Mouse (Mus musculus) lung, embryonic 14.5 days (tissue): ENCODE data around the gene Ccdc151. TPM values are rescaled to one million over a fixed set of nuclear protein-coding genes. Genes with fewer than 3 reads are reported as not detected.
A peak's percentile ranks its signal among the peaks of the same experiment; 100 is the strongest.

Experiments used
- ATAC-seq: fragments of 200-750 bp; cut with Nextera tagmentation; 2 replicates; pipeline ENCODE4 v1.8.0; 2017; ENCODE audit warnings: mild to moderate bottlenecking, moderate TSS enrichment, moderate library complexity; ENCODE audit not compliant: insufficient read depth
- DNase-seq: peaks from one replicate; pipeline ENCODE4 v3.0.0-alpha.2; 2015
- H3K27ac ChIP-seq: fragments of 300-500 bp; sonication (generic); 2 replicates; pipeline ENCODE4 v1.5.1; 2014; ENCODE audit warnings: low read depth, mild to moderate bottlenecking, moderate library complexity
- H3K27me3 ChIP-seq: fragments of 300-500 bp; sonication (generic); 2 replicates; pipeline ENCODE4 v1.6.1; 2014; ENCODE audit warnings: low read length, control low read depth; ENCODE audit not compliant: insufficient read depth
- H3K36me3 ChIP-seq: fragments of 300-500 bp; sonication (generic); 2 replicates; pipeline ENCODE4 v1.6.1; 2014; ENCODE audit warnings: control low read depth; ENCODE audit not compliant: insufficient read depth
- H3K4me1 ChIP-seq: fragments of 300-500 bp; sonication (generic); 2 replicates; pipeline ENCODE4 v1.6.1; 2014; ENCODE audit warnings: antibody characterized with exemption, control low read depth; ENCODE audit not compliant: insufficient read depth
- H3K4me2 ChIP-seq: fragments of 300-500 bp; sonication (generic); 2 replicates; pipeline ENCODE4 v1.6.1; 2014; ENCODE audit warnings: mild to moderate bottlenecking
- H3K4me3 ChIP-seq: fragments of 300-500 bp; sonication (generic); 2 replicates; pipeline ENCODE4 v1.5.1; 2014; ENCODE audit warnings: low read depth, low read length
- H3K9ac ChIP-seq: fragments of 300-500 bp; sonication (generic); 2 replicates; pipeline ENCODE4 v1.6.1; 2014
- H3K9me3 ChIP-seq: fragments of 300-500 bp; sonication (generic); 2 replicates; pipeline ENCODE4 v1.6.1; 2016; ENCODE audit warnings: low read depth, low read length, control low read depth
- CTCF ChIP-seq: IDR thresholded peaks from 2 replicates; pipeline ENCODE4 v1.5.1; 2016; ENCODE audit warnings: antibody characterized with exemption, low read depth
- WGBS: fragments of 180-500 bp; shearing (Covaris S2); extraction: QIAGEN DNeasy Blood & Tissue Kit; methylation state at CpG from one replicate; pipeline ENCODE4 v1.1.7; 2014; 5-methylcytosine and 5-hydroxymethylcytosine counted together
- polyA plus RNA-seq: library from polyadenylated mRNA; unstranded; fragments of >200 nt; fragmentation: Nextera tagmentation; extraction: Ambion mirVana; gene quantifications from 2 replicates; pipeline ENCODE4 v1.2.1, GENCODE M21; 2014

Gene Ccdc151
- polyA plus RNA-seq, 1 experiment from 2014 or later: 1.5 TPM

DNA sequence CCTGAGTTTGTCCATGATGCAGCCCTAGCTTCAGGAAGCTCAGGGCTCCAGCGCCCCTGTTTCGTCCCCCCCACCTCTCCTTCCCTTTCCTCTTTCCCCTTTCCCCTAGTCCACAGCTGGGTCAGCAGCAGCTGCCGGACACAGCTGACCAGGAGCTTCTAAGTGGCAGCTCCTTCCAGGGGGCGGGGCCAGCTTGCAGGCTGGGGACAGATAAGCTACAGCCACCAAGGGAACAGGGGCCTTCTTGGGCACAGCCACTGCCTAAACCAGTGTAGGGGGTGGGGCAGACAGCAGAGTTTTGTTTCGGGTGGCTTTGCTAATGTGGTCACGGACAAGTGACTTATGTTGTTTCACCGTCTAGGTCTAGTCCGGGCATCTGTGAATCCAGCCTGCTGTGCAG lies 39.0 kb downstream of the Ccdc151 start, which contains the start of gene Epor:
Gene Epor, minus strand, starts transcription at position 90 of the 400 bp plus-strand sequence.
- Histone ChIP-seq H3K36me3 (no peaks in the 10 kb centered on the region), H3K9me3 (no peaks in the 10 kb centered on the region), H3K9ac (peak within 1 kb of the TSS; percentile 46), H3K4me1 (peaks cover 5% of the 10 kb centered on the region; the same call in 1 of the 2 replicates), H3K27ac (peak within 1 kb of the TSS; percentile 58), H3K4me2 (peak within 1 kb of the TSS; percentile 77), H3K4me3 (peak within 1 kb of the TSS; percentile 45), H3K27me3 (peaks cover 28% of the 10 kb centered on the region)
- WGBS: 11% methylated on average over 8 of the region's 8 CpGs
- DNase-seq: peak; percentile 64
- TF ChIP-seq CTCF: no peak
- peak; percentile 47 for ATAC-seq

DNA sequence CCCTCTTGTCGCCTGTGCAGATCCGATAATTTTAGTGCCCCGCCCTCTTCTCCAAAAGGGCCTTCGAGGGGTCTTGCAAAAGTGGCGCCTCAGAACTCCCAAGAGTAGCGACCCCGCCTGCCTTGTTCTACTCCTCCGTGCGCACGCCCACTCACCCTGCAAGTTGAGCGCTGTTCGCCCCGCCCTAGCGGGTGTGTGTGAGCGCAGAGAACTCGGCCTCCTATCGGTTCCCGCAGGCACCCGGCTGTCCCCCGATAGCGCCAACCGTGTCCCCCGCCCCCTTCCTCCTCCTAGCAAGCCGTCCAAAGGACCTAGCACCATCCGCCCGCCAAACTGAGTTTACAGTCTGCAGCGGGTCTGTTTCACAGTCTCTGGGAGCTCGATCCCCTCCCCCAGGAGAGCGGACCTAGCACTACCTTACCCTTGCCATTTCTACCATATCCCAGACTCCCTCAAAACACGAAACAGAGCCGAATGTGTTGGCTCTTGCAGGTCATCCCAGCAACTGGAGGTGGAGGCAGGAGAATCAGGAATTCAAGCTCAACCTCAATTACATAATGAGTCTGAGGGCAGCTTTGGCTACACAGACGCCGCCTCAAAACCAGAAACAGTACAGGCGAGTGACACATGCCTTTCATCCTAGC lies 39.9 kb downstream of the Ccdc151 start:
- peak; percentile 32; the same call in 1 of the 2 replicates for TF ChIP-seq CTCF
- H3K9ac ChIP-seq: peak overlapping the region; percentile 46
- 3% methylated on average over 34 of the region's 34 CpGs for WGBS

DNA sequence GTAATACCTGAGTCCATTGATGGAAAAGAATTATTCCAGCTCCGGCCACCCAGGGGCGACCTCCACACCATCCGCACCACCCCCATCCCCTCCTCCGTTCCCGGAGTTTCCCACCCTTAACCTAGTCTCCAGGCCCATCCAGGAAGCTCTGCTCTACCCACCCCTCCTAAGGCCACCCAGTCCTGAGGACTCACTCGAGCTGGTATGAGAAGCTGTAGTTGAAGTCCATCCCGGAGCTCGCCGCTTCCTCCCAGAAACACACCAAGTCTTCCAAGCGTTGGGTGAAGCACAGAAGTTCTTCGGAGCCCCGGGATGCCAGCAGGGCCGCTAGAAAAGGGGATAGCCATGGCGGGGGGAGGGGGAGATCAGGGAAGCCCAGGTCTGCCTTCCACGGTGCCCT lies 40.4 kb downstream of the Ccdc151 start:
- peak; percentile 31; the same call in 1 of the 2 replicates for TF ChIP-seq CTCF
- Histone ChIP-seq H3K27ac (no peak overlapping the region), H3K4me1 (peaks cover 5% of the 10 kb centered on the region; the same call in 1 of the 2 replicates), H3K36me3 (no peaks in the 10 kb centered on the region; the same call in 1 of the 2 replicates), H3K9me3 (no peaks in the 10 kb centered on the region), H3K27me3 (peaks cover 28% of the 10 kb centered on the region), H3K9ac (peak overlapping the region; percentile 46), H3K4me2 (peak overlapping the region; percentile 77), H3K4me3 (peak overlapping the region; percentile 45)
- 2% methylated on average over 15 of the region's 15 CpGs for WGBS
- ATAC-seq (peak; percentile 61), DNase-seq (no peak)

More for the DNA sequence above, 39.9 kb downstream of the Ccdc151 start:
- H3K4me1 ChIP-seq: peaks cover 5% of the 10 kb centered on the region; the same call in 1 of the 2 replicates
- peak overlapping the region; percentile 58 for H3K27ac ChIP-seq
- H3K4me2 ChIP-seq: peak overlapping the region; percentile 77
- no peaks in the 10 kb centered on the region for H3K9me3 ChIP-seq
- ATAC-seq (peak; percentile 85), DNase-seq (peak; percentile 86)
- H3K27me3 ChIP-seq: peaks cover 28% of the 10 kb centered on the region
- H3K36me3 ChIP-seq: no peaks in the 10 kb centered on the region; the same call in 1 of the 2 replicates
- H3K4me3 ChIP-seq: peak overlapping the region; percentile 45

DNA sequence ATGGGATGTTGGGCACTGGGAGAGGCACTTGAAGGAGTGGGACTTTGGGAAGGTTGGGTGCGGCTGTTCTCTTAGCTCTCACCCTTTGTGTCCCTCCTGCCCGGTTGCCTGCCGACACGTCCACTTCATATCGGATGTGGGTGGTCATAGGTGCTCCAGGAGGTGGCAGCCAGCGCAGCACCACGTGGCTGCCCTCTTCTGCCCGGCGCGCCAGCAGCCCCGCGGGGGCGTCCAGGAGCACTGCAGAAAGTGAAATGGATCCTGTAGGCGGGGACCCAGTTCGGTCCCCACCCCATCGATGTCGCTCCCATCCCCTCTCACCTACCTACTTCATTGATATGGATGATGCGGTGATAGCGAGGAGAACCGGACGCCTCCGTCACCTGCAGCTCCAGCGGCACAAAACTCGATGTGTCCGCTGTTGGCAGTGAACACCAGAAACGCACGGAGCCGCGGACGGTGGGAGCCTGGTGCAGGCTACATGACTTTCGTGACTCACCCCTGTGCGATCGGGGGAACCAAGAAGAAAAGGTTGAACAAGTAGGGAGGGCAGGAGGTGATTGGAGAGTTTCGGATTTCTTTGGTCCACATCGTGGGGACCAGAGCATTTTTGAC lies 41.0 kb downstream of the Ccdc151 start:
- ATAC-seq (no peak), DNase-seq (no peak)
- TF ChIP-seq CTCF: no peak
- H3K27me3 ChIP-seq: peaks cover 28% of the 10 kb centered on the region
- H3K36me3 ChIP-seq: no peaks in the 10 kb centered on the region; the same call in 1 of the 2 replicates
- WGBS: under 1% methylated on average over 35 of the region's 35 CpGs
- H3K4me1 ChIP-seq: peaks cover 5% of the 10 kb centered on the region; the same call in 1 of the 2 replicates
- H3K4me3 ChIP-seq: peak overlapping the region; percentile 45
- H3K9me3 ChIP-seq: no peaks in the 10 kb centered on the region
- peak overlapping the region; percentile 77 for H3K4me2 ChIP-seq
- peak overlapping the region; percentile 46 for H3K9ac ChIP-seq
- H3K27ac ChIP-seq: no peak overlapping the region

DNA sequence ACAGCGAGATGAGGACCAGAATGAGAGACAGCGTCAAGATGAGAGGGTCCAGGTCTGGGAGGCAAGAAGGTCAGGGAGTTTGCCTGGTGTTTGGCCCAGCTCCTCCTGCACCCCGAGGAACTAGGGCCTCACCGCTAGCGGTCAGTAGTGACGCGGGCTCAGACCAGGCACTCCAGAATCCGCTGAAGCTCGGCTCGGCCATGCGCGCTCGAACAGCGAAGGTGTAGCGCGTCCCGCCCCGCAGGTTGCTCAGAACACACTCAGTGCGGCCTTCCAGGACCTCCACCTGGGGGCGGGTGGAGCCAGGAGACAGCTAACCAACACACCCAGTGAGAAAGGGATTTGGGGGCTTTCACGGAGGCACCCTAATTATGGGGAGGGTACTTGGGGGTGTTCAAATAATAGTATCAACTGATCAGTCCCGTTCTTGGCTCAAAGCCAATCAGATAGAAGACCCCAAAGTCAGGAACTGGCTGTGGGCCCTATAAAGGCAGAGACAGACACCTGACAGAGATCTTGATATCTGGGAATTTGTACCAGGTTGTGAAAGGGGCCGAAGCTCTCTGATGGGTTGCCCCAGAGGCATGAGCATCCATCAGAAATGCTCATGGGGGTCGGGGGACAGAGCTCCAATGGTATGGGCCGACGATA lies 41.8 kb downstream of the Ccdc151 start:
- peak overlapping the region; percentile 77 for H3K4me2 ChIP-seq
- DNase-seq (peak; percentile 56), ATAC-seq (no peak)
- no peak overlapping the region for H3K9ac ChIP-seq
- H3K4me3 ChIP-seq: peak overlapping the region; percentile 45
- no peaks in the 10 kb centered on the region for H3K9me3 ChIP-seq
- peak; percentile 40 for TF ChIP-seq CTCF
- H3K27me3 ChIP-seq: peaks cover 28% of the 10 kb centered on the region
- peaks cover 5% of the 10 kb centered on the region; the same call in 1 of the 2 replicates for H3K4me1 ChIP-seq
- 11% methylated on average over 26 of the region's 26 CpGs for WGBS
- H3K27ac ChIP-seq: no peak overlapping the region
- H3K36me3 ChIP-seq: no peaks in the 10 kb centered on the region; the same call in 1 of the 2 replicates

DNA sequence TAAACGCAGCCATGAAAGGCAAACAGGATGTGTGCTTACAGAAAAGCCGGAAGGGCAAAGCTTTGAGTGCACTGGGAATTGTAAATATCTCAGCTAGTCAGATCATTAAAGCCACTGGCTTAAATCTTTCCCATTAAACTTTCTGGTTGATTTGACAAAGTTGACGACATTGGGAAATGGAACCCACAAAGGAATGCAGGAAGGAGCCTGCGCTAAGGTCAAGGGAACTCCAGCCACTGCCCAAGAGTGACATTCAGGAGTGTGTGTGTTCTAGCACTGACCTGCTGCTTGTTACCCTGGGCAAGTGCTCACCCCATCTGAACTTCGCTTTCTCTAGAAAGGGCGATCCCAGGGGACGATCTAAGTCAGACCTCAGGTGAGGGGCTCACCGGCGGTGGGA lies 42.3 kb downstream of the Ccdc151 start:
- ATAC-seq (no peak), DNase-seq (no peak)
- Histone ChIP-seq H3K4me1 (peaks cover 5% of the 10 kb centered on the region; the same call in 1 of the 2 replicates), H3K36me3 (no peaks in the 10 kb centered on the region; the same call in 1 of the 2 replicates), H3K9ac (no peak overlapping the region), H3K4me3 (no peak overlapping the region), H3K9me3 (no peaks in the 10 kb centered on the region), H3K4me2 (peak overlapping the region; percentile 77; the same call in 1 of the 2 replicates), H3K27me3 (peaks cover 28% of the 10 kb centered on the region), H3K27ac (no peak overlapping the region)
- WGBS: 42% methylated on average over 9 of the region's 9 CpGs
- TF ChIP-seq CTCF: no peak
